Mouse (Mus musculus) thymus, adult 18-20 months (tissue): ENCODE data around the gene Prdm11.

Experiments
- DNase-seq, 2 experiments: peaks; one replicate each; pipeline ENCODE4 v3.0.0; 2022; ENCODE audit warnings: mixed read lengths in 2 of 2

Gene Prdm11

GRCm38 (mm10) chr2:93045129-93045817 is 694 bp downstream of the Prdm11 start:
- DNase-seq = peak; percentile 93

- no peak for DNase-seq
Measured at GRCm38 (mm10) chr2:93043449-93044157, 2.4 kb downstream of the Prdm11 start.

- DNase-seq = no peak
Measured at GRCm38 (mm10) chr2:93041470-93041869, 4.5 kb downstream of the Prdm11 start.

GRCm38 (mm10) chr2:93040841-93041240 is 5.1 kb downstream of the Prdm11 start:
- DNase-seq = no peak

- no peak for DNase-seq
Measured at GRCm38 (mm10) chr2:93039706-93040105, 6.3 kb downstream of the Prdm11 start.

GRCm38 (mm10) chr2:93039043-93039442 is 6.9 kb downstream of the Prdm11 start:
- DNase-seq = no peak

- no peak for DNase-seq
Measured at GRCm38 (mm10) chr2:93035631-93036030, 10.3 kb downstream of the Prdm11 start.

- no peak for DNase-seq
Measured at GRCm38 (mm10) chr2:93032651-93033050, 13.3 kb downstream of the Prdm11 start.

GRCm38 (mm10) chr2:93032049-93032448 is 13.9 kb downstream of the Prdm11 start:
- DNase-seq = no peak

GRCm38 (mm10) chr2:93031021-93031420 is 14.9 kb downstream of the Prdm11 start:
- no peak for DNase-seq

- no peak for DNase-seq
Measured at GRCm38 (mm10) chr2:93030101-93030500, 15.9 kb downstream of the Prdm11 start.

- peak in 1 of 2 experiments; percentile 56 for DNase-seq
Measured at GRCm38 (mm10) chr2:93029267-93030060, 16.5 kb downstream of the Prdm11 start.

- no peak for DNase-seq
Measured at GRCm38 (mm10) chr2:93028865-93029264, 17.1 kb downstream of the Prdm11 start.

- DNase-seq = no peak
Measured at GRCm38 (mm10) chr2:93027713-93028112, 18.3 kb downstream of the Prdm11 start.

- DNase-seq = no peak
Measured at GRCm38 (mm10) chr2:93024431-93024830, 21.5 kb downstream of the Prdm11 start.

- no peak for DNase-seq
Measured at GRCm38 (mm10) chr2:93018854-93019253, 27.1 kb downstream of the Prdm11 start.

GRCm38 (mm10) chr2:93017151-93017550 is 28.8 kb downstream of the Prdm11 start:
- DNase-seq = peak in 1 of 2 experiments; percentile 43

- peak in 1 of 2 experiments; percentile 17 for DNase-seq
Measured at GRCm38 (mm10) chr2:93015041-93015440, 30.9 kb downstream of the Prdm11 start.

GRCm38 (mm10) chr2:93014093-93014937 is 31.7 kb downstream of the Prdm11 start:
- DNase-seq = peak in 1 of 2 experiments; percentile 18

GRCm38 (mm10) chr2:93013415-93014092 is 32.4 kb downstream of the Prdm11 start:
- DNase-seq = no peak

- DNase-seq = no peak
Measured at GRCm38 (mm10) chr2:93012976-93013375, 33.0 kb downstream of the Prdm11 start.

- DNase-seq = no peak
Measured at GRCm38 (mm10) chr2:93011933-93012332, 34.0 kb downstream of the Prdm11 start.
